Mouse (Mus musculus): ENCODE measurements around the gene Pls3. TPM values are rescaled to one million over a fixed set of nuclear protein-coding genes. Genes with fewer than 3 reads are reported as not detected.
A peak's percentile ranks its signal among the peaks of the same experiment; 100 is the strongest.
"Not testable (repeated sequence)": the region's sequence is repeated elsewhere in the genome, so short reads cannot be mapped to it uniquely, and the experiment has no call there.

Gene Pls3
- polyA plus RNA-seq, 1 experiment from 2014 or later: 81.3 TPM

DNA sequence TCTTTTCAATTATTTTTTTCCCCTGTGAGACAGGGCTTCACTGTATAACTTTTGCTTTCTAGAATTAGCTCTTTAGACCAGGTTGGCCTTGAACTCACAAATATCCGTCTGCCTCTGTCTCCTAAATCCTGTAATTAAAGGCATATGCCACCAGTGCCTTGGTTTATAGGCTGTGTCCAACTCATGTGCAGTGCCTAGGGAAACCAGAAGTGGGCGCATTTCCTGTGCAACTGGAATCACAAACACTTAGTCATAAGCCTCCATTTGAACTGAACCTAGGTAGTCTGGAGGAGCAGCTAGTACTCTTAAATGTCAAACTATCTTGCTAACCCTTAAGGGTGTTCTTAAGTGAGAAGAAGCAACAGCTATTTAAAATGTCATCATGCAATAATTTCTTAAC, 60.0 kb downstream of the Pls3 start:
- Histone ChIP-seq H3K27ac (ENCODE audit: low read depth, low read length) (no peak overlapping the region), H3K9me3 (ENCODE audit: control insufficient read depth, low read length) (no peaks in the 10 kb centered on the region), H3K9ac (ENCODE audit: low read length) (no peak overlapping the region), H3K36me3 (ENCODE audit: control insufficient read depth, insufficient read depth, low read length) (no peaks in the 10 kb centered on the region), H3K4me1 (ENCODE audit: control insufficient read depth, insufficient read depth, low read length) (no peaks in the 10 kb centered on the region), H3K27me3 (ENCODE audit: control insufficient read depth, insufficient read depth, low read length) (no peaks in the 10 kb centered on the region), H3K4me3 (ENCODE audit: low read depth, low read length) (no peak overlapping the region), H3K4me2 (no peak overlapping the region)
- ATAC-seq (ENCODE audit: low FRiP score) (no peak), DNase-seq (ENCODE audit: low spot score, missing footprints) (no peak)
- WGBS: 74% methylated on average over 2 of the region's 2 CpGs

DNA sequence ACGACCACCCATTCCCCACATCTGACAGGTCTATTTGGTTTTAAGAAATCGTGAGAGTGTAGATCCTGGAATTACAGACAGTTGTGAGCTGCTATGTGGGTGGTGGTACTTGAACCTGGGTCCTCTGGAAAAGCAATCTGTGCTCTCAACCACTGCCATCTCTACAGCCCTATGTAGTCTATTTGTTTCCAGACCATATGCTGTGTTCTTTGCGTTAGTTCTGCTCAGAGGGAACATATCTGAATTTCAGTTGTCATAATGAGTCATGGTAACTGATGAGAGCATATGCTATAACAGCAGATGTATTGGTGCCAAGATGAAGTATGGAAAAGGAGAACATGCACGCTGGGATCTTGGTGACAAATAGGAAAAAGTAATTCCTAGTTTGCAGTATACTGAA, 60.9 kb downstream of the Pls3 start:
- no peak for ATAC-seq (ENCODE audit: low FRiP score)
- Histone ChIP-seq H3K27me3 (ENCODE audit: control insufficient read depth, insufficient read depth, low read length) (no peaks in the 10 kb centered on the region), H3K4me2 (no peak overlapping the region), H3K36me3 (ENCODE audit: control insufficient read depth, insufficient read depth, low read length) (no peaks in the 10 kb centered on the region), H3K4me1 (ENCODE audit: control insufficient read depth, insufficient read depth, low read length) (no peaks in the 10 kb centered on the region), H3K9me3 (ENCODE audit: control insufficient read depth, low read length) (no peaks in the 10 kb centered on the region), H3K27ac (ENCODE audit: low read depth, low read length) (no peak overlapping the region), H3K4me3 (ENCODE audit: low read depth, low read length) (no peak overlapping the region), H3K9ac (ENCODE audit: low read length) (no peak overlapping the region)
- 83% methylated on average over 4 of the region's 4 CpGs for WGBS
- no peak for DNase-seq (ENCODE audit: low spot score, missing footprints)

DNA sequence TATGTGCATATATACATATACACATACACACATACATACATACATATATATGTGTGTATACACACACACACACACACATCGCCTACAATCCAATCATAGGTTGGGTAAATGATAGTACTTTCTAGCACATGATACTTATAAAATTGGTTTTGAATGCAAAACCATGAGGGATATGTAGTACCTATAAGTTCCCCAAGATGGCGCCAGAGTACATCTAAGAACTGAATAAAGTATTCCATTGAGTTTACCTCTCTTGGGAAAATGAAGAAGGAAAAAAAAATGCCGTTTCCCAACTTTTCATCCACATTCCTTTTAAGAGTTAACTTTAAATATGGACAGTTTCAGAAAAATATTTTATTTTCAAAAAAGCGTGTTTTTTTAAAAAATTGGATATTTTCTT, 78.4 kb downstream of the Pls3 start:
- H3K9me3 ChIP-seq (ENCODE audit: control insufficient read depth, low read length): no peaks in the 10 kb centered on the region
- ATAC-seq (ENCODE audit: low FRiP score) (no peak), DNase-seq (ENCODE audit: low spot score, missing footprints) (peak; percentile 89)
- H3K9ac ChIP-seq (ENCODE audit: low read length): no peak overlapping the region
- H3K4me3 ChIP-seq (ENCODE audit: low read depth, low read length): no peak overlapping the region
- WGBS: 38% methylated on average over 4 of the region's 4 CpGs
- no peaks in the 10 kb centered on the region for H3K36me3 ChIP-seq (ENCODE audit: control insufficient read depth, insufficient read depth, low read length)
- H3K4me2 ChIP-seq: no peak overlapping the region
- no peaks in the 10 kb centered on the region for H3K27me3 ChIP-seq (ENCODE audit: control insufficient read depth, insufficient read depth, low read length)
- no peak overlapping the region for H3K27ac ChIP-seq (ENCODE audit: low read depth, low read length)
- H3K4me1 ChIP-seq (ENCODE audit: control insufficient read depth, insufficient read depth, low read length): no peaks in the 10 kb centered on the region

DNA sequence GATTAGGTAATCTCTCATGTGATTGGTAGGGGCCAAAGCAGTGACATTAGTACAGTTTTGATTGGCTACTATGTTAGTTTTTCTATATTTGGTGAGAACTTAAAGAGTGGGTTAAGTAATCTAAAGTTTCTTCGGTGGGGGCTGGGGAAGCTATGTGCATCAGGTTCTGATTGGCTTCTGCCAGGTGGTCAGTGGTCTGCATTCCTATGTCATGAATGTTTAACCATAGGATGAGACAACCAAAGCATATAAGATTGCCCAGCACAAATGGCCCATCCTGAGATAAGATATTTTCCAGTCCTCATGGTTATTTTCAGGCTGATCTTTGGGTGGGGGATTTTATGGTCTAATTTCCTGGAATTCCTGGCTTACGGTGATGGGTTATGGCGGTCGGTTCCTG, 95.2 kb downstream of the Pls3 start:
- no peaks in the 10 kb centered on the region for H3K9me3 ChIP-seq (ENCODE audit: control insufficient read depth, low read length)
- DNase-seq (ENCODE audit: low spot score, missing footprints): no peak
- H3K9ac ChIP-seq (ENCODE audit: low read length): no peak overlapping the region
- no peak overlapping the region for H3K27ac ChIP-seq (ENCODE audit: low read depth, low read length)
- ATAC-seq (ENCODE audit: low FRiP score): no peak
- H3K4me2 ChIP-seq: no peak overlapping the region
- H3K27me3 ChIP-seq (ENCODE audit: control insufficient read depth, insufficient read depth, low read length): no peaks in the 10 kb centered on the region
- no peaks in the 10 kb centered on the region for H3K4me1 ChIP-seq (ENCODE audit: control insufficient read depth, insufficient read depth, low read length)
- H3K4me3 ChIP-seq (ENCODE audit: low read depth, low read length): no peak overlapping the region
- WGBS: 91% methylated on average over 4 of the region's 4 CpGs
- H3K36me3 ChIP-seq (ENCODE audit: control insufficient read depth, insufficient read depth, low read length): no peaks in the 10 kb centered on the region

DNA sequence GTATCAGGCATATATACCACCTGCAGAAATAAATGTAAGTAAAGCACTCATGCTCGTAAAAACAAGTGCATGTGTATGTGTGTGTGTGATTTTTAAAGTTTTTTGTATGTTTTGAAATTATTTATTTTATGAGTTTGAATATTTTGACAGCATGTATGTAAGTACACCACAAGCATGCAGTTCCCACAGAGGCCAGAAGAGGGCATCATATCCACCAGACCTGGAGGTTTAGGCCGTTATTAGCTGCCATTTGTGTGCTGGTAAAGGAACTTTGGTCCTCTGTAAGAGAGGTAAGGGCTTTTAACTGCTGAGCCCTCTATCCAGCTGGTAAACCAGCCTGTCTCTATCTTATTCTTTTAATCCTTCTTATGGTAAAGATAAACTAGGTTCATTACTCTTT, 97.5 kb downstream of the Pls3 start:
- Histone ChIP-seq H3K27me3 (ENCODE audit: control insufficient read depth, insufficient read depth, low read length) (no peaks in the 10 kb centered on the region), H3K9ac (ENCODE audit: low read length) (no peak overlapping the region), H3K9me3 (ENCODE audit: control insufficient read depth, low read length) (no peaks in the 10 kb centered on the region), H3K4me3 (ENCODE audit: low read depth, low read length) (no peak overlapping the region), H3K36me3 (ENCODE audit: control insufficient read depth, insufficient read depth, low read length) (no peaks in the 10 kb centered on the region), H3K27ac (ENCODE audit: low read depth, low read length) (no peak overlapping the region), H3K4me2 (no peak overlapping the region), H3K4me1 (ENCODE audit: control insufficient read depth, insufficient read depth, low read length) (no peaks in the 10 kb centered on the region)
- no peak for DNase-seq (ENCODE audit: low spot score, missing footprints)
- 88% methylated on average over 2 of the region's 2 CpGs for WGBS
- no peak for ATAC-seq (ENCODE audit: low FRiP score)

DNA sequence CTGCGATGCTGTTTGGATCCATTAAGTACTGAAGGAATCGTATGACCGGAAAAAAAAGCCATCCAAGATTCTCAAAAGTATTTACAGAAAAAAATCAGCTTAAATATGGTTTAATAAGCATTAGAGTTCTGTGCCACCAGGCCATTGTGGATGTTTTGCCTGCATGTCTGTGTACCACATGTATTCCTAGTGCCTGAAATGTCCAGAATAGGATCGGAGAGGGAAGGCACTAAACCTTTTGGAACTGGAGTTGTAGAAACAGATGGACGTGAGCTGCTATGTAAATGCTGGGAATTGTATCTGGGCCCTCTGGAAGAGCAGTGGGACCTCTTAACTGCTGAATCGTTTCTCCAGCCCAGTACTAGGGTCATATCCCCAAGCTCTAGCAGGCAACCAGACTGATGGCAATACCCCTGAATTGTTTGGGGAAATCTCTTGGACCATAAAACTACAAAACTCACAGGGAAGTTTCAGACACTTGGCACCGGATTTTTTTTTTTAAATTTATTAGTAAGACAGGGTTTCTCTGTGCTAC, 110.1 kb downstream of the Pls3 start:
- H3K4me3 ChIP-seq (ENCODE audit: low read depth, low read length): peak overlapping the region; percentile 45

DNA sequence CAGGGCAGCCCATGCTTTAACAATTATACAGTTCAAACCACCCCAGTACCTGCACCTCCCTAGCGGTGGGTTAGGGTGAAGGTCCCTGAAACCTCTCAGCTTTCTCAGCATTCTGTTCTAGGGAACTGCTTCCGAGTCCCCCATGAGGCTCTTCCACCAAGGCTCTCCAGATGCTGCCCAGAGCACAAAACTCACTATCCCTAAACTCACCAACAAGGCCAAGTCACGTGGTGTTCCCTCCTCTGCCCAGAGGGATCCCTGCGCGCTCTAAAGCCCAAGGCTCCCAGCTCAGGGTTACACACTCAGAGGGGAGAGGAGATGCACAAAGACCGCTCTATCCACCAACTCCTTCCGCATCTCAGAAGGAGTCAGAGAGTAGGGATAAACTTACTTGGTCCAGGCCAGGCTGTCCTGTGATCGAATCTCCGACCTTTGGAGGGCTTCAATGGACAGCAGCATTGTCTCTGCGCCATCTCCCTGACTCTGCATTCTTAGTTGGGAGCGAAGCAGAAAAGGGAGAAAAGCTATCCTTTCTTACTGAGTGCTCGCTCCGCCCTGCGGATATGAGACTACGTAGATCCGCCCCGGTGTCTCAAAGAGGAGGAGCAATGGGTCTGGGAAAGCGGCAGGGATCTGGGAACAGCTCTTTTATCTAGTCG, 110.7 kb downstream of the Pls3 start:
- 12% methylated on average over 19 of the region's 19 CpGs for WGBS
- H3K9ac ChIP-seq (ENCODE audit: low read length): peak overlapping the region; percentile 77
- no peaks in the 10 kb centered on the region for H3K36me3 ChIP-seq (ENCODE audit: control insufficient read depth, insufficient read depth, low read length)
- H3K4me3 ChIP-seq (ENCODE audit: low read depth, low read length): peak overlapping the region; percentile 45
- DNase-seq (ENCODE audit: low spot score, missing footprints) (peak; percentile 92), ATAC-seq (ENCODE audit: low FRiP score) (peak; percentile 96)
- peak overlapping the region; percentile 49 for H3K4me2 ChIP-seq
- H3K4me1 ChIP-seq (ENCODE audit: control insufficient read depth, insufficient read depth, low read length): peaks cover 6% of the 10 kb centered on the region; the same call in 1 of the 2 replicates
- H3K27ac ChIP-seq (ENCODE audit: low read depth, low read length): peak overlapping the region; percentile 81
- H3K9me3 ChIP-seq (ENCODE audit: control insufficient read depth, low read length): no peaks in the 10 kb centered on the region
- no peaks in the 10 kb centered on the region for H3K27me3 ChIP-seq (ENCODE audit: control insufficient read depth, insufficient read depth, low read length)

More for the DNA sequence above, 110.1 kb downstream of the Pls3 start:
- WGBS: 42% methylated on average over 7 of the region's 7 CpGs
- H3K36me3 ChIP-seq (ENCODE audit: control insufficient read depth, insufficient read depth, low read length): no peaks in the 10 kb centered on the region
- DNase-seq (ENCODE audit: low spot score, missing footprints) (peak; percentile 81), ATAC-seq (ENCODE audit: low FRiP score) (peak; percentile 23)
- peak overlapping the region; percentile 81; the same call in 1 of the 2 replicates for H3K27ac ChIP-seq (ENCODE audit: low read depth, low read length)
- H3K27me3 ChIP-seq (ENCODE audit: control insufficient read depth, insufficient read depth, low read length): no peaks in the 10 kb centered on the region
- H3K4me2 ChIP-seq: peak overlapping the region; percentile 49
- H3K4me1 ChIP-seq (ENCODE audit: control insufficient read depth, insufficient read depth, low read length): peaks cover 6% of the 10 kb centered on the region; the same call in 1 of the 2 replicates
- H3K9me3 ChIP-seq (ENCODE audit: control insufficient read depth, low read length): no peaks in the 10 kb centered on the region
- peak overlapping the region; percentile 77 for H3K9ac ChIP-seq (ENCODE audit: low read length)

DNA sequence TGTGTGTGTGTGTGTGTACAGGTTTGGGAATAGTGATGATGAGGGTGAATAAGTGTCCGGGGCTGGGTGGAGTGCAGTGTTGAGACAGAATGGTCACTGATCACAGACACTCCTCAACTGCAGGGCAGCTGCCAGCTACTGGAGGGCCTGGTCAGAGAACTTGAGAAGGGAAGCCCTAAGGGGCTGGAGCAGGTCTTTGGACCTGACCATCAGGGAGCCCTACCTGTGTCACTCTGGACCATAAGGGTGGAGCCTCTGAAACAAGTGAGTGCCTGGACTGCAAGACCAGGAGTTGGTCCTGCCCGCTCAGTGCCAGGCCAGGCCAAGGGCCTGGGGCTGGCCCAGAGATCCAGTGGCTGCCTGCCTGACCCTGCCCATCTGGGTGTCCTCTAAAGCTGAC, 115.5 kb downstream of the Pls3 start:
- H3K4me2 ChIP-seq; H3K27ac ChIP-seq (ENCODE audit: low read depth, low read length); DNase-seq (ENCODE audit: low spot score, missing footprints); H3K27me3 ChIP-seq (ENCODE audit: control insufficient read depth, insufficient read depth, low read length); ATAC-seq (ENCODE audit: low FRiP score); H3K9me3 ChIP-seq (ENCODE audit: control insufficient read depth, low read length); H3K36me3 ChIP-seq (ENCODE audit: control insufficient read depth, insufficient read depth, low read length); H3K4me1 ChIP-seq (ENCODE audit: control insufficient read depth, insufficient read depth, low read length); H3K9ac ChIP-seq (ENCODE audit: low read length); H3K4me3 ChIP-seq (ENCODE audit: low read depth, low read length): not testable (repeated sequence)
- 79% methylated on average over 2 of the region's 2 CpGs for WGBS

DNA sequence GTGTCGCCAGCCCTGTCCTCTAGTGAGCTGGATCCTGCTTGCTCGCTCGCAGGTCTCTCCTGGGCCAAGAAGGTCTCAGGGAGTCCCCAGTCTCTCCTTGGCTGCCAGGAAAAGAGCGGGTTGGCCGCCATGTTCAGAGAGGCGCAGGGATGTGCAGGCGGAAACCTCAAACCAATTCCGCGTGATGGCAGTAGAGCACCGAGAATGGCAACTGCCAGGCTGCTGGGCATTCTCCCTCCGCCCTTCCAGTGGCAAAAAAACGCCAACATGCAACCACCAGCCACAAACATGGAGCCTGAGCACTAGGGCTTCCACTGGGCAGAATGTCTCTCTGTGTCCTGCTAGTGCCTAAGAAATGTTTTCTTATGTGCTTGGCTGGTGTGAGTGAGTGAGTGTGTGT, 115.9 kb downstream of the Pls3 start:
- ATAC-seq (ENCODE audit: low FRiP score); H3K9ac ChIP-seq (ENCODE audit: low read length); H3K36me3 ChIP-seq (ENCODE audit: control insufficient read depth, insufficient read depth, low read length); H3K27ac ChIP-seq (ENCODE audit: low read depth, low read length); H3K4me1 ChIP-seq (ENCODE audit: control insufficient read depth, insufficient read depth, low read length); H3K27me3 ChIP-seq (ENCODE audit: control insufficient read depth, insufficient read depth, low read length); H3K4me2 ChIP-seq; H3K4me3 ChIP-seq (ENCODE audit: low read depth, low read length); H3K9me3 ChIP-seq (ENCODE audit: control insufficient read depth, low read length): not testable (repeated sequence)
- 68% methylated on average over 12 of the region's 12 CpGs for WGBS
- DNase-seq (ENCODE audit: low spot score, missing footprints): peak; percentile 90
